Mouse (Mus musculus) testis, adult 2 months (tissue): ENCODE measurements around the gene Smg6.

Experiments
- CTCF ChIP-seq: fragments of 200-500 bp; IDR thresholded peaks from 2 replicates; pipeline ENCODE4 v1.5.1; 2012; ENCODE audit warnings: low read depth, mild to moderate bottlenecking, inconsistent platforms, low read length, moderate library complexity; ENCODE audit not compliant: control insufficient read depth, insufficient read depth, insufficient replicate concordance
- POLR2A ChIP-seq: fragments of 200-500 bp; IDR thresholded peaks from 2 replicates; pipeline ENCODE4 v1.6.1; 2012; ENCODE audit warnings: low read depth, mild to moderate bottlenecking, inconsistent platforms, low read length, moderate library complexity; ENCODE audit not compliant: control insufficient read depth

GRCm38 (mm10) chr11:74973290-74974157 is 47.9 kb downstream of the Smg6 start:
- no peak for TF ChIP-seq CTCF
- TF ChIP-seq POLR2A: no peak
